Mouse (Mus musculus) layer of hippocampus, postnatal 25 days (tissue): Measurements from ENCODE around the gene Ckap4. TPM values are rescaled to one million over a fixed set of nuclear protein-coding genes. Genes with fewer than 3 reads are reported as not detected.
"Not testable (repeated sequence)": the region's sequence is repeated elsewhere in the genome, so short reads cannot be mapped to it uniquely, and the experiment has no call there.

ENCODE experiments used
- DNase-seq, 2 experiments: peaks; one replicate each; pipeline ENCODE4 v3.0.0; 2022; ENCODE audit warnings: mixed read lengths in 2 of 2, low spot score in 1 of 2; ENCODE audit errors: extremely low spot score in 1 of 2
- total RNA-seq, 2 experiments: library from RNA; stranded (reverse); gene quantifications; 2 replicates each; pipeline ENCODE4 v1.2.3; 2021

Gene Ckap4
- total RNA-seq, 2 experiments from 2014 or later: 19.2 to 21.9 TPM

- peak in 1 of 2 experiments; percentile 74 for DNase-seq
Measured at GRCm38 (mm10) chr10:84514038-84514578, 19.8 kb downstream of the Ckap4 start.

GRCm38 (mm10) chr10:84512766-84513165, 21.1 kb downstream of the Ckap4 start:
- no peak for DNase-seq

GRCm38 (mm10) chr10:84508603-84509002, 25.3 kb downstream of the Ckap4 start:
- DNase-seq: no peak

GRCm38 (mm10) chr10:84498867-84499266, 35.0 kb downstream of the Ckap4 start:
- no peak for DNase-seq

GRCm38 (mm10) chr10:84496805-84497204, 37.1 kb downstream of the Ckap4 start:
- no peak for DNase-seq

- DNase-seq: no peak
Measured at GRCm38 (mm10) chr10:84494432-84494831, 39.4 kb downstream of the Ckap4 start.

- DNase-seq: no peak
Measured at GRCm38 (mm10) chr10:84490115-84490514, 43.7 kb downstream of the Ckap4 start.

GRCm38 (mm10) chr10:84488315-84488714, 45.5 kb downstream of the Ckap4 start:
- DNase-seq: peak in 1 of 2 experiments; percentile 60

- DNase-seq: no peak
Measured at GRCm38 (mm10) chr10:84484661-84485060, 49.2 kb downstream of the Ckap4 start.

GRCm38 (mm10) chr10:84483553-84483952, 50.3 kb downstream of the Ckap4 start:
- DNase-seq: no peak

GRCm38 (mm10) chr10:84483069-84483468, 50.8 kb downstream of the Ckap4 start:
- no peak for DNase-seq

- DNase-seq: not testable (repeated sequence)
Measured at GRCm38 (mm10) chr10:84482418-84482817, 51.4 kb downstream of the Ckap4 start.

- no peak for DNase-seq
Measured at GRCm38 (mm10) chr10:84481327-84481671, 52.6 kb downstream of the Ckap4 start.

GRCm38 (mm10) chr10:84480667-84481326, 53.1 kb downstream of the Ckap4 start:
- DNase-seq: no peak

GRCm38 (mm10) chr10:84480146-84480545, 53.7 kb downstream of the Ckap4 start:
- no peak for DNase-seq

- no peak for DNase-seq
Measured at GRCm38 (mm10) chr10:84477613-84478076, 56.2 kb downstream of the Ckap4 start.

- DNase-seq: no peak
Measured at GRCm38 (mm10) chr10:84477045-84477612, 56.7 kb downstream of the Ckap4 start.

Other genes with a start within 250 kb of the Ckap4 start
- 10 to 100 TPM; 50.0 to 53.4 TPM for gene Nuak1, start 93.5 kb downstream of the Ckap4 start, total RNA-seq
- 10 to 100 TPM; 27.0 to 28.1 TPM for gene Tcp11l2, start 42.6 kb upstream of the Ckap4 start, total RNA-seq
- gene Polr3b, start 88.2 kb upstream of the Ckap4 start, total RNA-seq: 10 to 100 TPM; 15.6 to 15.7 TPM
- gene Rfx4, start 222.0 kb upstream of the Ckap4 start, total RNA-seq: 10 to 100 TPM in 1 of 2 experiments, 1 to 10 TPM in 1; 9.3 to 12.6 TPM